Mouse (Mus musculus) ES-E14 (cell line): ENCODE measurements at regions not wholly inside any gene's neighbourhood (a gene's known extent, or its start where the extent isn't known, plus 50 kb on each side); places are given as distances from the start of the nearest gene placed in this dataset.

Experiments
- DNase-seq: peaks from one replicate; pipeline ENCODE4 v3.0.0-alpha.2; 2013; ENCODE audit warnings: low read depth, low spot score
- H3K27ac ChIP-seq: 2 replicates; pipeline ENCODE4 v1.5.1; 2012; ENCODE audit warnings: low read depth, mild to moderate bottlenecking, low read length, moderate library complexity, mixed read lengths; ENCODE audit not compliant: poor library complexity, insufficient read depth, severe bottlenecking
- H3K36me3 ChIP-seq: 2 replicates; pipeline ENCODE4 v1.6.1; 2012; ENCODE audit warnings: mild to moderate bottlenecking, low read length, moderate library complexity, mixed read lengths; ENCODE audit not compliant: control insufficient read depth, poor library complexity, insufficient read depth, severe bottlenecking
- H3K4me1 ChIP-seq, 2 experiments: fragments of 150-350 bp in 1 of 2; sonication (generic) in 1 of 2; 2 replicates each; pipeline ENCODE4 v1.6.1; 2012; ENCODE audit warnings: low read length in 2 of 2, mild to moderate bottlenecking in 1 of 2, mixed read lengths in 1 of 2; ENCODE audit not compliant: control insufficient read depth in 2 of 2, insufficient read depth in 2 of 2, poor library complexity in 1 of 2
- H3K4me3 ChIP-seq, 2 experiments: fragments of 150-350 bp in 1 of 2; sonication (generic) in 1 of 2; 2 replicates each; pipeline ENCODE4 v1.5.1; 2012; ENCODE audit warnings: low read length in 2 of 2, low read depth in 1 of 2, mild to moderate bottlenecking in 1 of 2, mixed read lengths in 1 of 2; ENCODE audit not compliant: insufficient read depth in 1 of 2, poor library complexity in 1 of 2, severe bottlenecking in 1 of 2
- H3K9ac ChIP-seq: 2 replicates; pipeline ENCODE4 v1.6.1; 2012; ENCODE audit warnings: low read depth, mild to moderate bottlenecking, low read length, mixed read lengths; ENCODE audit not compliant: poor library complexity, insufficient read depth, severe bottlenecking
- H3K9me3 ChIP-seq: fragments of 150-350 bp; sonication (generic); 2 replicates; pipeline ENCODE4 v1.6.1; 2012; ENCODE audit warnings: low read depth, mild to moderate bottlenecking, low read length; ENCODE audit not compliant: control insufficient read depth, insufficient read depth
- CHD2 ChIP-seq: IDR thresholded peaks from 2 replicates; pipeline ENCODE4 v1.6.1; 2014; ENCODE audit warnings: mild to moderate bottlenecking, low read depth, low read length, inconsistent platforms
- HCFC1 ChIP-seq: IDR thresholded peaks from 2 replicates; pipeline ENCODE4 v1.6.1; 2012; ENCODE audit warnings: low read length, inconsistent platforms, borderline replicate concordance; ENCODE audit not compliant: insufficient read depth
- MAFK ChIP-seq: IDR thresholded peaks from 2 replicates; pipeline ENCODE4 v1.6.1; 2014; ENCODE audit warnings: mild to moderate bottlenecking, low read depth, low read length, inconsistent platforms; ENCODE audit not compliant: insufficient read depth
- ZC3H11A ChIP-seq: IDR thresholded peaks from 2 replicates; pipeline ENCODE4 v1.6.1; 2012; ENCODE audit warnings: low read depth, mild to moderate bottlenecking, inconsistent platforms, low read length, borderline replicate concordance
- ZNF384 ChIP-seq: IDR thresholded peaks from 2 replicates; pipeline ENCODE4 v1.6.1; 2012; ENCODE audit warnings: low read depth, low read length, inconsistent platforms
- in situ Hi-C, 2 experiments: fragments of 600-800 bp; cut with MboI; formaldehyde crosslinking; loops; one replicate each; pipeline ENCODE4 v1.15.1; 2025; ENCODE audit warnings: low sequenced_read_pairs in 2 of 2, inconsistent platforms in 1 of 2; ENCODE audit not compliant: unreplicated experiment in 2 of 2

DNA sequence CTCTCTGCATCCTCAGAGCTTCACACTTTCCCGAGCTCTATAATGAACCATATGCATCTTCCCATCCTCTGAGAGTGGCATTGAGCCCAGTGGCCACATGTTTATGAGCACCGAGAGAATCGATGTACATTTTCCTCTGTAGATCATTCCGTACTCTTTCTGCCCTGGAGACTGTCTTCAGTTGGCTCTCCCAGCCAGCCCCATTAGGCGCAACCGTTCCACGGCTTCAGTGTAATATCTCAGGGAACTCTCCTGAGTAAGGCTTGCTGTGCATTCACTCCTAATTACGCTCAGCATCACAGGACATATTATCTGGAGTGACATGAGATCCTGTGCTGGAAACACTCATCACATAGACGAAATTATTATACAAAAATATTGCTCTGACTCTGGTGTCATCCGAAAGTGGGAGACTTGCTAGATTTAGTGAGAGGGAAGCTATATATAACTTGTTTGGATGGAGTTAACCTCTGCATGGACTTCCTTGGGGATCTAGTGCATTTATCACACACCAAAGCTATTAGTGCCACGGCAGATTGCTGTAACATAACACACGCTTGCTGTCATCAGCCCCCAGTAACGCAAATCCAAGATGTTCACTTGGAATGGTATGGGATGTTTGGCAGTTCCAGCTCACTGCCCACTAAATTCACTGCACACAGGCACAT, 83.4 kb upstream of the Cxcl12 start:
- no peak for TF ChIP-seq ZNF384
- TF ChIP-seq MAFK: no peak
- TF ChIP-seq CHD2: no peak
- no peak for TF ChIP-seq HCFC1
- no peak for TF ChIP-seq ZC3H11A
- Histone ChIP-seq H3K27ac (no peak overlapping the region), H3K9ac (no peak overlapping the region), H3K36me3 (no peaks in the 10 kb centered on the region), H3K9me3 (no peaks in the 10 kb centered on the region), H3K4me1 (no peaks in the 10 kb centered on the region; a peak in 1 of 4 replicates), H3K4me3 (no peak overlapping the region)
- DNase-seq: no peak
- in situ Hi-C loops: no loop called here

DNA sequence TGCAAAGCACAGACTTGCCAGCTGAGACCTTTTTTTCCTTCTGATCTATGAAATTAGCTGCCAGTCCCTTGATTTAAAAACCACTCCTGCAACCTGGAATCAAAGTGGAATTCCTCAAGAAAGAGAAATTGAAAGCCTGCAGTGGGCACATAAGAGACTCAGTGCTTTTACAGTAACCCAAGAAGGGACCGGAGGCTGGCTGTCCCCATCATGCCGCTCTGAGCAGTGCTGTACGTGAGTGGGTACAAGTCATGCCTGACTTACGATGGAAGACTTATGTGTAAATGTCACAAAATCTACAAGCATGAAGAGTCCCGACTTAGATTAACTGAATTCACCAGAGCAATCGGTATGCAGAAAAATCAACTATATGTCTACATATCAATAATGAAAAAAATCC, 73.6 kb upstream of the Cxcl12 start:
- no peak for TF ChIP-seq MAFK
- TF ChIP-seq ZC3H11A: no peak
- no peak for TF ChIP-seq HCFC1
- no peak for TF ChIP-seq ZNF384
- no peak for TF ChIP-seq CHD2
- Histone ChIP-seq H3K9ac (no peak overlapping the region), H3K4me3 (no peak overlapping the region), H3K9me3 (no peaks in the 10 kb centered on the region), H3K36me3 (no peaks in the 10 kb centered on the region), H3K4me1 (no peaks in the 10 kb centered on the region), H3K27ac (no peak overlapping the region)
- DNase-seq: no peak
- in situ Hi-C loops: no loop called here

- Histone ChIP-seq H3K36me3 (no peaks in the 10 kb centered on the region), H3K4me1 (no peaks in the 10 kb centered on the region), H3K9me3 (no peaks in the 10 kb centered on the region), H3K9ac (no peak overlapping the region), H3K4me3 (no peak overlapping the region), H3K27ac (no peak overlapping the region)
- TF ChIP-seq ZNF384 (no peak), ZC3H11A (no peak), MAFK (no peak), HCFC1 (no peak), CHD2 (no peak)
- DNase-seq: no peak
- in situ Hi-C loops: no loop called here
Observed at GRCm38 (mm10) chr6:117099871-117100270, 68.5 kb upstream of the Cxcl12 start.

DNA sequence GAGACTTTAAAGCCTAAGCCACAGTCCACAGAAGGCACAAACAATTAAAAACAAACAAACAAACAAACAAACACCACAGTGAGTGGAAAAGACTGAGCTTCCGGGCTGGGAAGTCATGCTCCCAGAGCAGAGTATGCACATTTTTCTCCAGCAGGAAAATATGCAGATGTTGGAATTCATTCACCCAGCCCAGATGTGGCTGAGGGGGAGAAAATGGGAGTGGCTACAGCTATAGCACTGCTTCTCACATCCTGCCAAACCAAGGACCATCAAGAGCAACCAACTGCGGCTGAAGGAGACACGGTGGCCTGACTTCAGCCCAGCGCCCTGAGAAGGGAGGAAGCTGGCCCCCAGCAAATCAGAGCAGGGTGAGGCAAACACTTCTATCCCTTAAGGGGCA, 65.6 kb upstream of the Cxcl12 start:
- TF ChIP-seq MAFK (no peak), ZNF384 (no peak), ZC3H11A (no peak), HCFC1 (no peak), CHD2 (no peak)
- Histone ChIP-seq H3K9ac (no peak overlapping the region), H3K27ac (no peak overlapping the region), H3K36me3 (no peaks in the 10 kb centered on the region), H3K4me3 (no peak overlapping the region), H3K9me3 (no peaks in the 10 kb centered on the region), H3K4me1 (no peaks in the 10 kb centered on the region)
- no peak for DNase-seq
- in situ Hi-C loops: no loop called here

DNA sequence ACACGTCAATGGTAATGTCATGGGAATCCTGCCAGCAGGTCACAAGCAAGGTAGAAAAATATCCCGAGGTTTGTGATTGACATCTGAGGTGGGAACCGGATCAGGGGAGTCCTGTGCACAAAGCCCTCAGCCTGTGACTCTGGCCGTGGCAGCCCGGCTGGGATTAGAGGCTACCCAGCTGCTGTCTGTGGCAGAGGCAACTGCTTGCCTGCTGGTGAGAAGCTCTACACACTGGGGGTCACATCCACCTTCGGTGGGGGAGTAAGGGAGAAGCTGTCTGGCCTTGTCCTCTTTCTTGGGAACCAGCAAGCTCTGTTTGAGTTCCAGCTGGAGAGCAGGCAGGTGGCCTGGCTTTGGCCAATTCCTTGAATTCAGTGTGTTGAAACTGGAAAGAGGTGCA, 64.3 kb upstream of the Cxcl12 start:
- H3K9me3 ChIP-seq: no peaks in the 10 kb centered on the region
- H3K36me3 ChIP-seq: no peaks in the 10 kb centered on the region
- H3K4me1 ChIP-seq: no peaks in the 10 kb centered on the region
- no peak overlapping the region for H3K27ac ChIP-seq
- TF ChIP-seq ZC3H11A (no peak), ZNF384 (no peak), CHD2 (no peak), HCFC1 (no peak), MAFK (no peak)
- no peak overlapping the region for H3K9ac ChIP-seq
- in situ Hi-C loops: no loop called here
- no peak overlapping the region for H3K4me3 ChIP-seq
- DNase-seq: no peak
